Mouse (Mus musculus) T-cell, adult 2 months (primary cell): Measurements from ENCODE around the gene Prg2.

ENCODE experiments used
- DNase-seq: peaks from one replicate; pipeline ENCODE4 v3.0.0; 2022; ENCODE audit warnings: low spot score

The Prg2 gene

GRCm38 (mm10) chr2:84961901-84962300, 18.4 kb upstream of the Prg2 start:
- no peak for DNase-seq

DNA sequence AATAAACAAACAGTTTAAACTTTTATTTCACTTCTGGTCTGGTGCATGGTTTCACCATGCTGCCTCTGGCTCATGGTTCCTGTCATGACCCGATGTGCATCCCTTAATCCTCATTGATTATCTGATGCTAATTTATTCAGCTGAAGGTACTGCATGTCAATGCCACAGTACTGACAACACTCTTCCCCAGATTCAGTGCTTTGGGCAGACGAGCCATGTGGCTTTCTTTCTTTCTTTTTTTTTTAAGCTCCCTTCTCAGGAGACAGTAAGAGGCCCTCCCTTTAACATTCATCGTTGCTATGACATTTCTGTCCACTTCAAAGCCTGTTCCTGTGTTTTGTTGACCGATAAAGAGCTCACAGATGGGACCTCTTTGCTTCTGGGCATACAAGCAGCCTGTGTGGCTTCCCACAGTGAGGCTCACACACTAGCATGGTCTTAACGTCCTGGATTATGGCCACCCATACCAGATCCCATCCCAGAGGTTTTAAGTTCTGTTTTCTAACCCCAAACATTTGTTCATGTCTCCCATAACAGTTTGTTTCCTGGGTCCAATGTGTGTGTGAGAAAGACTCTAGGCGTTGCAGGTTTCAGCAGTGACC, 17.3 kb upstream of the Prg2 start:
- DNase-seq: no peak

- no peak for DNase-seq
Measured at GRCm38 (mm10) chr2:84964111-84964801, 16.0 kb upstream of the Prg2 start.

DNA sequence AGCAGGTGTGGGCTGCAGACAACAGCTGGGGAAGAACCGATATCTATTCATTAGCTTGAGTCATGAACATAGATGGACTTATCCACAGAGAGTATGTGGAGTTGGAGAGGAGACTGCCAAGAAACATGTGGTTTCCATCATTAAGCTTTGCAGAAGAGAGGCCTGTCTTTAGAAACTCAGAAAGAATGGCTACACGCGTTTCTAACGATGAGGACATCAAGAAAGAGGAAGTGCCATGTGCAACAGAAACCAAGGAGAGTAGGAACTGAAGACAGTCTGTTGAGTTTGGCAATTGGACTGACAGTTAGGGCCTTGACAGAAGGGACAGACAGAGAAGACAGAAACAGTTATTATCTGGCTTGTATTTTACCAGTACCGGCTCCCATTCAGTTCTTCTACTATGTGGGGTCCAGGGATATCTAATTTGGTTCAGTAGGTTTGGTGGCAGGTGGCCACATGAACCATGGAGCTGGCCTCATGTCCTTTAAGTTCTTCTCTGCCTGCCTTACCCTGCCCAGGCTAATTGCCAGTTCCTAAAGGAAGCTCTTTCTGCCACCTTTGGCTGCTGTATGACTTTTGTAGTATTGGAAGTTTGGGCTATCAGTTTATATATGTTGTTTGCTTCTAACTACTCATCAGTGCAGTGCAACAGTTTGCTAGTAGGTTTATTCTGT, 12.8 kb upstream of the Prg2 start:
- DNase-seq: no peak

GRCm38 (mm10) chr2:84975580-84975979, 4.7 kb upstream of the Prg2 start:
- DNase-seq: no peak

- DNase-seq: no peak
Measured at GRCm38 (mm10) chr2:84987930-84988329, 7.7 kb downstream of the Prg2 start, which contains the start of gene Prg3. Gene Prg3 (plus strand): TSS chr2:84988215.

DNA sequence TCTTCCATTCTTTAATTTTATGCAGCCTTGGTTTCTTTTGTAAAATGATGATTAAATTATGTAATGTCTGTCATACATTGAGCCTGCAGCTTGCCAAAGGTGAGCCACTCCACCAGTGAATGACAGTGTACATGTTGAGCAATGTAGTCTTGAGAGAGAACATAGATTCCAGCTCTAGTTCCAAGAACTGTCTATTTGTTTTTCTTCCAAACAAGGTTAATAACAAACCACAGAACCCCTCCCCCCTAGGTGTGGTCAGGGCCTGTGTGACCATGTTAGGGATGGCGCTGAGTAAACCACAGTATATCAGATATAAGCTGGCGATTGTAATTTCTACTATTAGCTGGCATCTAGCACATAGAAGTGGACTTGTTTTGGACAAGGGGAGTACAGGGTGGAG, 16.1 kb downstream of the Prg2 start:
- DNase-seq: no peak

GRCm38 (mm10) chr2:84999486-85000181, 19.4 kb downstream of the Prg2 start:
- DNase-seq: no peak

- DNase-seq: no peak
Measured at GRCm38 (mm10) chr2:85001497-85001896, 21.2 kb downstream of the Prg2 start.

GRCm38 (mm10) chr2:85002575-85002974, 22.3 kb downstream of the Prg2 start:
- no peak for DNase-seq

DNA sequence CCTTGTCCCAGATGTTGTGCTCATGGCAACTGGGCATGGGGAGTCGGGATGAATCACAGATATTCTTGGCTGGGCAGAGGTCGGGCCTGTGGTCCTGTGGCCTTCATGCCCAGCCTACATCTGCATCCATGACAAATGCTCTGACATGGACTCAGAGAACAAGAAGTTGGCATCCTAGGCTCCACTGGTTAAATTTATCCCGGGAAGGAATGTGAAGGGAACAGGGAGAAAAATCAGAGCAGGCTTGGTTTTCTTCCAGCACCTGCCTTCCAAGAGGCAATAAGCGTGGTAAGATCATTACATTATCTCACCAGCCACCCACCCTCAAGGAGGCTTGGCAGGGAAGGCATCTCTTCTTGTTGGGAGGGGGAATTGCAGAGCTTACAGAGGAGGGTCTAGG, 24.1 kb downstream of the Prg2 start:
- DNase-seq: no peak

- no peak for DNase-seq
Measured at GRCm38 (mm10) chr2:85006600-85006999, 26.3 kb downstream of the Prg2 start.

GRCm38 (mm10) chr2:85007729-85008128, 27.5 kb downstream of the Prg2 start:
- DNase-seq: peak; percentile 9

DNA sequence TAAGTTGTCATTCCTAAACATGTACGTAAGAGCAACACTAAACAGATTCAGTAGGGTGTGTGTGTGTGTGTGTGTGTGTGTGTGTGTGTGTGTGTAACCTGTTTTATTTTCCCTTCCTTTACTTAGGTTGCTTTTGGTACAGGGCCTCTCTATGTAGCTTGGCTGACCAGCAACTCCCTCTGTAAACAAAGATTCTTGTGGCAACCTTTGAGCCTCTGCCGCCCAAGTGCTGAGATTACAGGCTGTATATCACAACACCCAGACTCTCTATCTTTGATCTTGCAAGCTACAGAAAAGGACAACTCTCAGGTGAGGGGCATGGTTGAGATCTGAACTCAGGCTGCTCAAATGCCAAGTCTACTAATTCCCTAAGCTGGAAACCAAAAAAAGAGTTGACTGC, 29.0 kb downstream of the Prg2 start:
- DNase-seq: no peak

DNA sequence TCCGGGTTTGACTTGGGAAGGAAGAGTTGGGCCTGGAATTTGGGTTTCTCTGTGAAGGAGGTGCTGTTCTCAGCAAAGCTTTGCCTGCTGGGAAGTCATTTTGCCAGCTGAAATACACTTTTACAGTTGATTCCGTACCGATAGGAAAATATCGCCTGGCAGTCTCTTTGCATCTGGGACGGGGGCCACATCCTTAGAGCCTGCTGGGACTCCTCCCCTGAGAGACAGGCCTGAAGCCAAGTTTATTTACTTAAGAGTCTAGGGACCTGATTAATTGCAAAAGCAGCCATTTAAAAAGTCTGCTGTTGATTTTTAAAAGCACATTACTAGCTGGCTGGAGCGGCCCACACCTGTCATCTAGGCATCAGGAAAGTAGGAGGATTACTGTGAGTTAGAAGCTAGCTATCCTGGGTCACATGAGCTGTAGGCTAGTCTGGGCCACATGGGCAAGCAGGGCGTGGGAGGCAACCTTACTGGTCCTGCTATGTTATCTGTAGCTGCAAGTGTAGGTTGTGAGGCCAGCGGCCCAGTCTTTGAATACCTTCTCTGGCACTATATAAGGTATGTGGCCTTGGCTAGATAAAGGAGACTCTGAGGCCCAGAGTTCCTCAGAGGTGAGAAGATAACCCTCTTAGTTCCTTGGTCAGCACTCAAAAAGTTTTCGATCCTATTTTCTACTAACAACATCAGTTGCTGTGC, 31.8 kb downstream of the Prg2 start:
- no peak for DNase-seq

DNA sequence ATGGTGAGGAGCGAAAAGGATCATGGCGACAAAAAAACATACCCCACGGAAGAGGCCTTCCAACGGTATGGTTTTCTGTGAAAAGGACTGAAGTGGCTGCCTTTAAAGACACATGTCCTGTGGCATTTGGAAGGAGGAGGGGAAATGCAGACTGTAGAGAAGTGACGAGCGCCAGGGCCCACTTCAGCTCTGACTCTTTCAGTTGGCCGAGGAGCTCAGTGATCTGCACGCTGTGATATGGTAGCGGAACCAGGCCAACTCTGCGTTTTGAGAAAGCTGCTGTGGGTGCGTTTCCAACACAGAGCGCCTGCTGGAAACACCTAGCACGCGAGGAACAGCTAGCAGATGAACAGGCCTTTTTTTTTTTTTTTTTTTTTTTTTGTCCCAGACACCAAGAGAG, 32.4 kb downstream of the Prg2 start:
- no peak for DNase-seq

DNA sequence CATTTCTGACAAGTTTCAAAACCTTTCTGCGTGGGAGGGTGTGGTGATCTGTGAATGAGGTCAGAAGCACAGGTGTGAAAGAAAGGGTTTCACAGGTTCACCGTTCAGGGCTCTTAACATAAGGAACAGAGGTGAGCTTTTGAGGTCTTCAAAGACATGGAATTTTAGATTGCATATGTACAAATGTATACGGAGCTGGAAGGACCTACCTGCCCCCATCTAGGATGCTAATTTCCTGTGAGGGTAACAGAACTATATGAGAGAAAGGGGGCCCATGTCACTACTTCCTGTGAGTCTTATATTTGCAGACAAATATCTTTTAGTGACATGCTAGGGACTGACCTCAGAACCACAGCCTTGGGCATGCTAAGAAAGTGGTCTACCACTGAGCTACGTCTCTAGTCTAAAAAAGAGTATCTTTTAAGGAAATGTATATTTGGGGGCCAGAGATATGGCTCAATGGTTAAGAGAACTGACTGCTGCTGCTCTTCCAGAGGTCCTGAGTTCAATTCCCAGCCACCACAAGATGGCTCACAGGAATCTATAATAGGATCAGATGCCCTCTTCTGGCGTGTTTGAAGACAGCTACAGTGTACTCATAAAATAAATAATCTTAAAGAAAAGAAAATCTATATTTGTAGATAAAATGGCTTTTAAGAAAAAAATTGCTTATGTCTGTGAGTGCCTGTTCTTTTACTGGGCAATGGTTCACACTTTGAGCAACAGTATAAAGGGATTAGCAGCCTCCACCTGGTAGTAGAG, 33.7 kb downstream of the Prg2 start:
- peak; percentile 26 for DNase-seq

DNA sequence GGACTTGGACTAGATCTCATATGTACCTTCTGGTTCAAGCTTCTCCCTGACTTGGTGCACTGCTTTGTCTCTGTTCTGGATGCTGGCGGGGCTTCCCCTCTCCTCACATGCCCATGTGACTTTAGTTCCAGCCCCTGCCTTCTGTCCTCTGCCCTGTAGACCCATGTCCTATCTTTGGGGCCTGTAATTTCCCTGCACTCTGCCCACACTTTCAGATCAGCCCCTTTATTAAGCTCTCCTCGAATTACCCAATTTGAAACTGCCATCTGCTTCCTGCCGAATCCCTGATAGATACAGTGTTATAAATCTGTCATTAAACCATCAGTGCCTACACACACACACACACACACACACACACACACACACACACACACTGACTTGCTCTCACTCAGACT, 34.3 kb downstream of the Prg2 start:
- no peak for DNase-seq

GRCm38 (mm10) chr2:85022043-85022442, 41.8 kb downstream of the Prg2 start:
- DNase-seq: no peak

- no peak for DNase-seq
Measured at GRCm38 (mm10) chr2:85026178-85026577, 45.9 kb downstream of the Prg2 start.

- no peak for DNase-seq
Measured at GRCm38 (mm10) chr2:85027281-85027680, 47.0 kb downstream of the Prg2 start.
